Mouse (Mus musculus) erythroblast, embryonic 14.5 days (primary cell): ENCODE measurements at regions not wholly inside any gene's neighbourhood (a gene's known extent, or its start where the extent isn't known, plus 50 kb on each side); places are given as distances from the start of the nearest gene placed in this dataset.

Source experiments
- GATA1 ChIP-seq: IDR thresholded peaks from 2 replicates; pipeline ENCODE4 v1.6.1; 2012; ENCODE audit warnings: low read length, inconsistent platforms, mixed read lengths
- TAL1 ChIP-seq: IDR thresholded peaks from 3 replicates; pipeline ENCODE4 v1.6.1; 2012; ENCODE audit warnings: low read length, inconsistent platforms, mixed read lengths

DNA sequence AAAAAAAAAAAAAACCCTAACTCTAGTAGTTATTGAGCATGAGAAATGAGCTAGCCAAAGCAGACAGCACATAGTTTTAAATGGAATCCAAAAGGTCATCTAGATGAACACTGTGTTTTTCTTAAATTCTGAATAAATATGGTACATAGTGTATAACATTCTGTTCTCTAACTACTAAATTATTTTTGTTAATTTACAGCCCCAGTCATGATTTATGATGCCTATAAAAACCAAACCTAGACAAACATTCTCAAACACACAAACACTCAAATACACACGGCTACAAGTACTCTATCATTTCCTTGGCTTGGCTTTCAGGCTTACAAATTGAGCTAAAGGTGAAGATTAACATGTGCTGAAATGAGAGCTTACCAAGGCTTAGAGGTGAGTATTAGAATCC is 188.8 kb downstream of the Sucnr1 start:
- no peak for TF ChIP-seq TAL1
- TF ChIP-seq GATA1: no peak
